Mouse (Mus musculus) embryonic fibroblast, embryonic 13.5 days (primary cell): ENCODE measurements at regions not wholly inside any gene's neighbourhood (a gene's known extent, or its start where the extent isn't known, plus 50 kb on each side); places are given as distances from the start of the nearest gene placed in this dataset.

ENCODE experiments used
- CTCF ChIP-seq: IDR thresholded peaks from 2 replicates; pipeline ENCODE4 v1.5.1; 2011; ENCODE audit warnings: mild to moderate bottlenecking, control low read depth, low read length, moderate library complexity, borderline replicate concordance; ENCODE audit not compliant: insufficient read depth
- POLR2A ChIP-seq: IDR thresholded peaks from 2 replicates; pipeline ENCODE4 v1.6.1; 2011; ENCODE audit warnings: low read depth, mild to moderate bottlenecking, control low read depth, low read length, moderate library complexity

GRCm38 (mm10) chr15:6056887-6057626 lies 242.5 kb upstream of the Dab2 start:
- TF ChIP-seq CTCF = no peak
- no peak for TF ChIP-seq POLR2A
